Mouse (Mus musculus) Muller cell, postnatal 12 days (primary cell): ENCODE data around the gene Gm8879.
"Not testable (repeated sequence)": the region's sequence is repeated elsewhere in the genome, so short reads cannot be mapped to it uniquely, and the experiment has no call there.

Experiments used
- DNase-seq: peaks from one replicate; pipeline ENCODE4 v3.0.0-alpha.2; 2015; ENCODE audit errors: inconsistent ontology term

Gm8879 gene

GRCm38 (mm10) chr5:11127334-11127733, at the start of gene Gm8879:
TSS of gene Gm8879 (plus strand) at chr5:11127634.
- DNase-seq, result not testable (repeated sequence)

- not testable (repeated sequence) for DNase-seq
Measured at GRCm38 (mm10) chr5:11138031-11138430, 10.6 kb downstream of the Gm8879 start.
